Mouse (Mus musculus) kidney, embryonic 15.5 days (tissue): ENCODE data around the gene Mrtfa. TPM values are rescaled to one million over a fixed set of nuclear protein-coding genes. Genes with fewer than 3 reads are reported as not detected.
A peak's percentile ranks its signal among the peaks of the same experiment; 100 is the strongest.

Experiments
- ATAC-seq: fragments of 200-750 bp; cut with Nextera tagmentation; replicated peaks from 2 replicates; pipeline ENCODE4 v1.8.0; 2017; ENCODE audit warnings: moderate TSS enrichment; ENCODE audit not compliant: low FRiP score
- H3K27ac ChIP-seq: fragments of 300-500 bp; sonication (generic); 2 replicates; pipeline ENCODE4 v1.5.1; 2015; ENCODE audit warnings: mild to moderate bottlenecking, inconsistent platforms
- H3K27me3 ChIP-seq: fragments of 300-500 bp; sonication (generic); 2 replicates; pipeline ENCODE4 v1.6.1; 2015; ENCODE audit warnings: inconsistent platforms
- H3K36me3 ChIP-seq: fragments of 300-500 bp; sonication (generic); 2 replicates; pipeline ENCODE4 v1.6.1; 2015; ENCODE audit warnings: inconsistent platforms
- H3K4me1 ChIP-seq: fragments of 300-500 bp; sonication (generic); 2 replicates; pipeline ENCODE4 v1.6.1; 2015; ENCODE audit warnings: inconsistent platforms
- H3K4me2 ChIP-seq: fragments of 300-500 bp; sonication (generic); 2 replicates; pipeline ENCODE4 v1.6.1; 2015; ENCODE audit warnings: moderate library complexity, mild to moderate bottlenecking, inconsistent platforms
- H3K4me3 ChIP-seq: fragments of 300-500 bp; sonication (generic); replicated peaks from 2 replicates; pipeline ENCODE4 v1.5.1; 2015; ENCODE audit warnings: mild to moderate bottlenecking, inconsistent platforms
- H3K9ac ChIP-seq: fragments of 300-500 bp; sonication (generic); 2 replicates; pipeline ENCODE4 v1.6.1; 2015; ENCODE audit warnings: mild to moderate bottlenecking, inconsistent platforms
- H3K9me3 ChIP-seq: fragments of 300-500 bp; sonication (generic); replicated peaks from 2 replicates; pipeline ENCODE4 v1.6.1; 2016; ENCODE audit warnings: inconsistent platforms
- WGBS: fragments of 180-500 bp; shearing (Covaris S2); methylation state at CpG from one replicate; pipeline ENCODE4 v1.1.7; 2015; ENCODE audit warnings: mixed read lengths; 5-methylcytosine and 5-hydroxymethylcytosine counted together
- polyA plus RNA-seq: library from polyadenylated mRNA; unstranded; fragments of >200 nt; fragmentation: Nextera tagmentation; extraction: Ambion mirVana; gene quantifications from 2 replicates; pipeline ENCODE4 v1.2.1, GENCODE M21; 2015

Mrtfa gene
- polyA plus RNA-seq, 1 experiment from 2014 or later, result 27.0 TPM

- Histone ChIP-seq H3K9me3 (no peaks in the 10 kb centered on the region), H3K36me3 (no peaks in the 10 kb centered on the region; the same call in 1 of the 2 replicates), H3K4me3 (no peak overlapping the region), H3K4me2 (no peak overlapping the region), H3K27me3 (no peaks in the 10 kb centered on the region), H3K9ac (no peak overlapping the region), H3K27ac (peak overlapping the region; percentile 49), H3K4me1 (0 out of 2 replicates have a peak, but pooled peaks cover 7% of the 10 kb centered on the region)
- no peak for ATAC-seq
- WGBS, result 33% methylated on average over 2 of the region's 2 CpGs
Measured at GRCm38 (mm10) chr15:81073751-81074150, 116.8 kb downstream of the Mrtfa start.

- ATAC-seq, result no peak
- H3K4me2 ChIP-seq, result no peak overlapping the region
- no peak overlapping the region for H3K4me3 ChIP-seq
- H3K9ac ChIP-seq, result no peak overlapping the region
- H3K9me3 ChIP-seq, result no peaks in the 10 kb centered on the region
- 82% methylated on average over 2 of the region's 2 CpGs for WGBS
- no peaks in the 10 kb centered on the region; the same call in 1 of the 2 replicates for H3K36me3 ChIP-seq
- no peak overlapping the region for H3K27ac ChIP-seq
- 0 out of 2 replicates have a peak, but pooled peaks cover 7% of the 10 kb centered on the region for H3K4me1 ChIP-seq
- no peaks in the 10 kb centered on the region for H3K27me3 ChIP-seq
Measured at GRCm38 (mm10) chr15:81072748-81073147, 117.8 kb downstream of the Mrtfa start.

GRCm38 (mm10) chr15:81070470-81070869, 120.1 kb downstream of the Mrtfa start:
- 79% methylated on average over 1 of the region's 1 CpGs for WGBS
- no peaks in the 10 kb centered on the region for H3K9me3 ChIP-seq
- H3K27me3 ChIP-seq, result no peaks in the 10 kb centered on the region
- H3K27ac ChIP-seq, result no peak overlapping the region
- no peak overlapping the region for H3K9ac ChIP-seq
- no peaks in the 10 kb centered on the region; the same call in none of the 2 replicates for H3K36me3 ChIP-seq
- H3K4me2 ChIP-seq, result no peak overlapping the region
- H3K4me3 ChIP-seq, result no peak overlapping the region
- 0 out of 2 replicates have a peak, but pooled peaks cover 7% of the 10 kb centered on the region for H3K4me1 ChIP-seq
- no peak for ATAC-seq

- no peak overlapping the region for H3K4me3 ChIP-seq
- H3K9me3 ChIP-seq, result no peaks in the 10 kb centered on the region
- H3K4me2 ChIP-seq, result no peak overlapping the region
- no peak for ATAC-seq
- no peaks in the 10 kb centered on the region; the same call in 1 of the 2 replicates for H3K36me3 ChIP-seq
- 95% methylated on average over 5 of the region's 5 CpGs for WGBS
- no peak overlapping the region for H3K27ac ChIP-seq
- no peaks in the 10 kb centered on the region for H3K27me3 ChIP-seq
- H3K9ac ChIP-seq, result no peak overlapping the region
- 0 out of 2 replicates have a peak, but pooled peaks cover 2% of the 10 kb centered on the region for H3K4me1 ChIP-seq
Measured at GRCm38 (mm10) chr15:81068641-81069381, 121.7 kb downstream of the Mrtfa start.

- Histone ChIP-seq H3K4me3 (no peak overlapping the region), H3K4me2 (no peak overlapping the region), H3K4me1 (peaks cover 9% of the 10 kb centered on the region), H3K27me3 (no peaks in the 10 kb centered on the region), H3K9ac (no peak overlapping the region), H3K36me3 (no peaks in the 10 kb centered on the region; the same call in 1 of the 2 replicates), H3K27ac (no peak overlapping the region), H3K9me3 (no peaks in the 10 kb centered on the region)
- 96% methylated on average over 3 of the region's 3 CpGs for WGBS
- no peak for ATAC-seq
Measured at GRCm38 (mm10) chr15:81067761-81068160, 122.8 kb downstream of the Mrtfa start.

GRCm38 (mm10) chr15:81066976-81067375, 123.6 kb downstream of the Mrtfa start:
- no peaks in the 10 kb centered on the region; the same call in 1 of the 2 replicates for H3K36me3 ChIP-seq
- no peak overlapping the region for H3K4me3 ChIP-seq
- no peaks in the 10 kb centered on the region for H3K9me3 ChIP-seq
- no peak overlapping the region for H3K27ac ChIP-seq
- no peak overlapping the region for H3K9ac ChIP-seq
- H3K4me1 ChIP-seq, result peaks cover 17% of the 10 kb centered on the region
- 70% methylated on average over 5 of the region's 5 CpGs for WGBS
- no peak for ATAC-seq
- H3K27me3 ChIP-seq, result no peaks in the 10 kb centered on the region
- no peak overlapping the region for H3K4me2 ChIP-seq

GRCm38 (mm10) chr15:81064661-81065060, 125.9 kb downstream of the Mrtfa start:
- H3K36me3 ChIP-seq, result no peaks in the 10 kb centered on the region; the same call in 1 of the 2 replicates
- H3K9me3 ChIP-seq, result no peaks in the 10 kb centered on the region
- H3K27ac ChIP-seq, result no peak overlapping the region
- no peak overlapping the region for H3K9ac ChIP-seq
- no peak overlapping the region for H3K4me2 ChIP-seq
- 97% methylated on average over 4 of the region's 4 CpGs for WGBS
- ATAC-seq, result no peak
- no peaks in the 10 kb centered on the region for H3K27me3 ChIP-seq
- peaks cover 30% of the 10 kb centered on the region for H3K4me1 ChIP-seq
- no peak overlapping the region for H3K4me3 ChIP-seq

- 48% methylated on average over 1 of the region's 1 CpGs for WGBS
Measured at GRCm38 (mm10) chr15:81064143-81064542, 126.4 kb downstream of the Mrtfa start.

GRCm38 (mm10) chr15:81062616-81063015, 127.9 kb downstream of the Mrtfa start:
- Histone ChIP-seq H3K9ac (0 out of 2 replicates have a peak overlapping the region, but pooled peaks have one; percentile 8), H3K4me2 (peak overlapping the region; percentile 22), H3K27me3 (no peaks in the 10 kb centered on the region), H3K27ac (peak overlapping the region; percentile 86), H3K4me3 (no peak overlapping the region), H3K4me1 (peaks cover 30% of the 10 kb centered on the region), H3K9me3 (no peaks in the 10 kb centered on the region), H3K36me3 (no peaks in the 10 kb centered on the region; the same call in 1 of the 2 replicates)
- 26% methylated on average over 8 of the region's 8 CpGs for WGBS
- ATAC-seq, result peak; percentile 7; the same call in 1 of the 2 replicates

More at GRCm38 (mm10) chr15:81064143-81064542, 126.4 kb downstream of the Mrtfa start:
- Histone ChIP-seq H3K9ac (no peak overlapping the region), H3K4me1 (peaks cover 30% of the 10 kb centered on the region), H3K27ac (no peak overlapping the region), H3K27me3 (no peaks in the 10 kb centered on the region), H3K9me3 (no peaks in the 10 kb centered on the region), H3K36me3 (no peaks in the 10 kb centered on the region; the same call in 1 of the 2 replicates), H3K4me2 (no peak overlapping the region), H3K4me3 (no peak overlapping the region)
- ATAC-seq, result no peak

- Histone ChIP-seq H3K9me3 (no peaks in the 10 kb centered on the region), H3K36me3 (no peaks in the 10 kb centered on the region; the same call in 1 of the 2 replicates), H3K4me2 (peak overlapping the region; percentile 22), H3K4me1 (peaks cover 30% of the 10 kb centered on the region), H3K27me3 (no peaks in the 10 kb centered on the region), H3K4me3 (no peak overlapping the region), H3K27ac (peak overlapping the region; percentile 86), H3K9ac (no peak overlapping the region)
- peak; percentile 93 for ATAC-seq
- WGBS, result 9% methylated on average over 8 of the region's 8 CpGs
Measured at GRCm38 (mm10) chr15:81062175-81062588, 128.4 kb downstream of the Mrtfa start.

GRCm38 (mm10) chr15:81060975-81061374, 129.6 kb downstream of the Mrtfa start:
- Histone ChIP-seq H3K36me3 (no peaks in the 10 kb centered on the region), H3K9me3 (no peaks in the 10 kb centered on the region), H3K4me3 (no peak overlapping the region), H3K4me1 (peaks cover 30% of the 10 kb centered on the region), H3K27me3 (no peaks in the 10 kb centered on the region), H3K4me2 (no peak overlapping the region), H3K9ac (no peak overlapping the region), H3K27ac (no peak overlapping the region)
- ATAC-seq, result no peak
- 86% methylated on average over 2 of the region's 2 CpGs for WGBS

GRCm38 (mm10) chr15:81057736-81058135, 132.8 kb downstream of the Mrtfa start:
- Histone ChIP-seq H3K36me3 (no peaks in the 10 kb centered on the region), H3K4me1 (peaks cover 21% of the 10 kb centered on the region), H3K4me3 (no peak overlapping the region), H3K9me3 (no peaks in the 10 kb centered on the region), H3K27me3 (no peaks in the 10 kb centered on the region), H3K4me2 (no peak overlapping the region), H3K9ac (no peak overlapping the region), H3K27ac (no peak overlapping the region)
- WGBS, result 84% methylated on average over 5 of the region's 5 CpGs
- no peak for ATAC-seq
